Mouse (Mus musculus): ENCODE data around the gene Fbxo17.
A peak's percentile ranks its signal among the peaks of the same experiment; 100 is the strongest.

The Fbxo17 gene

DNA sequence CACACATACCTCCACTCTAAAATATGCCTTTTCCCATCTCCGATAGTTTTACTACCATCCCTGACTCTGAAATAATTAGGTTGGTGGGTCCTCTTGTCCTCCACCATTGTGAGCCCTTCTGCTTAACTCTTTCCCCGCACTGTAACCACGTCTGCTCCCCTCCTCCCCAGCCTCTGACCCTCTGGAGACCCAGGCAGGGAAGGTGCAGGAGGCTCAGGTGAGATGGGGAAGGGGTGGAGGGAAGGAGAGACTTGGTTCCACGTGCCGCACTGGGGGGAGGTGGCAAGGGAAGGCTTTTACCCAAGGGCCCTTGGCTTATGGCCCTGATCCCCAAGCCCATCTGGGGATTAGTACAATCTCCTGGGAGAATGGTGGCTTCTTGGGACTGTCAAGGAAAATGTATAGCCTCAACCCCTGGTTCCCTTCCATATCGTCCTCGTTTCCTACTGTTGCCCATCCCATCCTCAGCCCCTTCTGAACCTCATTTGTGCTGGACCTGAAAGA, 50.9 kb downstream of the Fbxo17 start, which contains the start of gene Nfkbib:
Nfkbib (minus strand) TSS at position 51 of the 504 bp plus-strand sequence.
- DNase-seq (ENCODE audit: low spot score): no peak

- no peak for DNase-seq (ENCODE audit: low spot score)
Measured at GRCm38 (mm10) chr7:28769414-28769958, 52.9 kb downstream of the Fbxo17 start.

DNA sequence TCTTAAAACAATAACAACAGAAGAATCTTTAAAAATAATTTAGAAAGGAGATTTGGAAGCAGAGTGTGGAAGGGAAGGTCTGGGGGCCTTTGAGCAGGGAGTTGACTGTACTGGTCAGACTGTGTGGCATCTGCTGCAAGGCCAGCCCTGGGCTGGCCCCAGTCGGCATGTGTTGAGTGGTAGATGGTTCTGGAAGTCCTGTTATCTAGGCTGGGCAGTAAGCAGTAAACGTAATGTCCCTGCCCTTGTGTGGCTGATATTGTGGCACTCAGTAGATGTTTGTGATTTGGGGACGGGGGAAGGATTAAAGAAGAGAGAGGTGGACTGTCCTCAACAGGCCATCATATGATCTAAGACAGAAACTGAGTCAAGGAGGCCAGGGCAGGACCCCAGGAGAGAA, 53.7 kb downstream of the Fbxo17 start:
- DNase-seq (ENCODE audit: low spot score): no peak

- no peak for DNase-seq (ENCODE audit: low spot score)
Measured at GRCm38 (mm10) chr7:28771867-28772266, 55.3 kb downstream of the Fbxo17 start.

DNA sequence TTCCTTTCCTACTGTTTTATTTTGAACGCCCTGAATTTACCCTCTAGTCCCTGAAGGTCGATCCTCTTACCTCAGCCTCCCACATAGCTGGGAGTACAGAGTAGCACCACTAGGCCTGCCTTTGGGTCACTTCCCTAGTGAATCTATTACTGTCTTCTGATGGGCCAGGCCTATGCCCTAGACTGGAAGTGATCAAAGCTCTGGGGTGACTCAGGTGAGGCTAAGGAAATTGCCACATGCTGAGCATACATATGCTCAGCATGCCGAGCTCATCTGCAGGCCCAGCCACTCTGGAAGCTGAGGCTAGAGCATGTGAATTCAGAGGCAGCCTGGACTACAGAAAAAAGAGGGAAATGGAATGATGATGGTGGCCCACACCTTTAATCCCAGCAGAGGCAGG, 56.6 kb downstream of the Fbxo17 start:
- DNase-seq (ENCODE audit: low spot score): no peak

DNA sequence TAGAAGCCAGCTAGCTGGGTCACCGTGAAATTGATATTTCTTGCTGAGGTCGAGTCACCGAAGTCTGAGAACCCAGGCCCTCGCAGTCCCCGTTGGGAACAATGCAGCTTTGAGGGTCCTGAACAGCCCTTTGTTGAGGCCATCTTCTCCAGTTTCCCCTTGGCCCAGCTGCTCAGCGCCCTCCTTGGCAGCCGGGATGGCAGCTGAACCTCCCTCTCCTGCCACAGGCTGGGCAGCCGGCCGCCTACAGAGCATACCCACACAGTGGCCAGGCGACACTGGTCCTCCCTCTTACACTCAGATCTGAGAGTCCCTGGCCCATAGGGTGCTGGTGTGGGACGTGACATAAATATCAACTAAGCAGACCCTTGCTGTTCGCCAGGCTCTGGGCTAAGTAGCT, 57.6 kb downstream of the Fbxo17 start:
- no peak for DNase-seq (ENCODE audit: low spot score)

- no peak for DNase-seq (ENCODE audit: low spot score)
Measured at GRCm38 (mm10) chr7:28775129-28775528, 58.5 kb downstream of the Fbxo17 start.

GRCm38 (mm10) chr7:28778825-28779224, 62.2 kb downstream of the Fbxo17 start:
- DNase-seq (ENCODE audit: low spot score): no peak

DNA sequence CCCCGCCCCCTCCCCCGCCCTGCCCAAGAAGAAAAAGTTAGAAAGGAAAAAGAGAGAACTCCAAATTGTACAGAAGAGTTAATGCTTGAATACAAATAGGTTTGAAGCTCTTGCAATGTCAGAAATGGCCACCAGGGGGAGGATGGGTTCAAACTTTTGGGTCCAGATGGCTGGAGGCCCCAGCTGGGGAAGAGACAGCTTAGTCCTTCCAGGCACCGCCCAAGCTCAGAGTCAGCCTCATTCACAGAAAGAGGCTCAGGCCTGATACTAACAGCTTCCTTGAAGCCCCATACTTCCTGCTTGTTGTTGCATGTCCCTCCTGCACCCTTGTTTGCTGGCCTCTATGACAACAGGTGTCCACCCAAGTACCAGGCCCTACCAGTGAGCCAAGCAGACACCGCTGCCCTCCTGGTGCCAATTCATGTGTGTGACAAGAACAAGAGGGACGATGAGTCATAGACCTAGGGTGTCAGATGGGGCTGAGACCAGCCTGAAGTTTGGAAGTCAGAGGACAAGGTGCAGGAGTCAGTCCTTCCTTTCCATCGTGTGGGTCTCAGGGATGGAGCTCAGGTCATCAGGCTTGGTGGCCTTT, 63.6 kb downstream of the Fbxo17 start:
- DNase-seq (ENCODE audit: low spot score): peak; percentile 86

GRCm38 (mm10) chr7:28780857-28781256, 64.3 kb downstream of the Fbxo17 start:
- DNase-seq (ENCODE audit: low spot score): no peak

GRCm38 (mm10) chr7:28781261-28781663, 64.7 kb downstream of the Fbxo17 start:
- no peak for DNase-seq (ENCODE audit: low spot score)

DNA sequence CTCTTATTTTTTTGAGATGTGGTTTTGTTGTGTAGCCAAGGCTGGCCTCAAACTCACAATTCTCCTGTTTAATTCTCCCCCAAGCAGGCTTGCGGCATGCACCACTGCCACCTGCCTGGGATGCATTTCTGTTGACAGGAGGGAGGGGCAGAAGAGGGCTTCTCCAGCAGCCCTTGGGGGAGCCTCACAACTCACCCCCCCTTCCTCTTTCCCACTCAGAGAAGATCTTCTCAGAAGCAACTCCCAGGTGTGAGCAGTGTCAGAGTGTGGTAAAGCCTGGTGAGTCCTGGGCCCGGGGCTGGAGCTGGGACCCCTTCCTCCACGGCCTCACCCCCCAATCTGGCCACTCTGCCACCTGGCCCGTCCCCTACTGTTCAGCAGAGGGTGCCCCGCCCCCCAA, 68.6 kb downstream of the Fbxo17 start:
- no peak for DNase-seq (ENCODE audit: low spot score)
